Mouse (Mus musculus): ENCODE results near the gene Tmco4. TPM values are rescaled to one million over a fixed set of nuclear protein-coding genes. Genes with fewer than 3 reads are reported as not detected.

Gene Tmco4
- polyA plus RNA-seq, 1 experiment: 0.08 TPM

DNA sequence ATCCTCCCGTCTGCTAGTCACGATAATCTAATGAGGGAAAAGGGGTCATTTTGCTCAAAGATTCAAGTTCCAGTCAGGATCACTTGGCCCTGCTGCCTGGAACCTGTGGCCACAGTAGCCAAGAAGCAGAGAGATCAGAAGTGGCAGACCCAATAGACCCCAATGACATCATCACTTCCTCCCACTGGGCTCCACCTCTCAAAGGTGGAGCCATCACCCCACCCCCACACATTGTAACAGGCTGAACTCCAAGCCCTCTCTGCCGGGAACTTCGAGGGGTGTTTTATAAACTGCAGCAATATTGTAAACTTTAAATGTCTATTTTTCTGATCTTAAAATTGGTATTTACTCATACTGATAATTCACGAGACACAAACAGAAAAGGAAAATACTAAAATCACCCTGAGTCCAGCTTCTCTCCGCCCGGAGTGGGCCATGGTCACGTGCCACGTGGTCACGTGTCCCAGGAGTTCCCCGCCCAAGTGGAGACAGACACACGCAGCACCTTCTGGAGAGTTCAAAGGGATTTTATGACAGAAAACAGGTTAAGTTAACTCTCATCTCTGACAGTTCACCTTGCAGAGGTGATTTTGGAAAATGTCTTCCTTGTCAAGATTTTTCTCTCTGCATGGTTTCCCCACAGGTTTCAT, 8.2 kb downstream of the Tmco4 start:
- TF ChIP-seq TAL1 (IDR thresholded peaks at IDR 0.05; ENCODE audit: low read length) (no peak), GATA1 (IDR thresholded peaks at IDR 0.05; ENCODE audit: low read length) (no peak)

DNA sequence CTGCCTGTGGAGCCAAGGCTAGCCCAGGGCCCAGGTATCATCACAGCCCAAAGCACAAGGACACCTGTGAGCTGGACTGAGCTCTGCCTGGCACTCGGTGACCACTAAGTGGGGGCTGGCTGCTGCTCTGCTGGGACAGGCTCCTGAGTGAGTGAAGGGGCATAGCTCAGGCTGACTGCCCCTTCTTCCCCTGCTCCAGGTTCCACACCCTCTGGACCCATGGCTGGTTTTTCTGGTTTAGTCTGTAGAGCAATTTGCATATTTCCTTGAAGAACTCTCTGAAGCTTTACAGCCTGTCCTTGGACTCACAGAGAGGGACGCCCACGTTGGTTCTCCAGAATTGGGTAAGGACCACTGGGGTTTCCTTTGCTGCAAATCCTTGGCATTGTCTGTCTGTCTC, 10.7 kb downstream of the Tmco4 start:
- no peaks in the 10 kb centered on the region for H3K36me3 ChIP-seq (ENCODE audit: control insufficient read depth)
- H3K27me3 ChIP-seq (ENCODE audit: control insufficient read depth): no peaks in the 10 kb centered on the region
- no peaks in the 10 kb centered on the region for H3K9me3 ChIP-seq (ENCODE audit: control insufficient read depth, low read length)
- TF ChIP-seq GATA1 (IDR thresholded peaks at IDR 0.05; ENCODE audit: low read length) (no peak), TAL1 (IDR thresholded peaks at IDR 0.05; ENCODE audit: low read length) (no peak)
- H3K4me1 ChIP-seq (ENCODE audit: control insufficient read depth): no peaks in the 10 kb centered on the region
- no peak overlapping the region for H3K4me3 ChIP-seq (replicated peaks)

More for the DNA sequence above, 8.2 kb downstream of the Tmco4 start:
- Histone ChIP-seq H3K36me3 (ENCODE audit: control insufficient read depth) (no peaks in the 10 kb centered on the region), H3K4me3 (replicated peaks) (no peak overlapping the region), H3K4me1 (ENCODE audit: control insufficient read depth) (no peaks in the 10 kb centered on the region), H3K27me3 (ENCODE audit: control insufficient read depth) (no peaks in the 10 kb centered on the region), H3K9me3 (ENCODE audit: control insufficient read depth, low read length) (no peaks in the 10 kb centered on the region)

DNA sequence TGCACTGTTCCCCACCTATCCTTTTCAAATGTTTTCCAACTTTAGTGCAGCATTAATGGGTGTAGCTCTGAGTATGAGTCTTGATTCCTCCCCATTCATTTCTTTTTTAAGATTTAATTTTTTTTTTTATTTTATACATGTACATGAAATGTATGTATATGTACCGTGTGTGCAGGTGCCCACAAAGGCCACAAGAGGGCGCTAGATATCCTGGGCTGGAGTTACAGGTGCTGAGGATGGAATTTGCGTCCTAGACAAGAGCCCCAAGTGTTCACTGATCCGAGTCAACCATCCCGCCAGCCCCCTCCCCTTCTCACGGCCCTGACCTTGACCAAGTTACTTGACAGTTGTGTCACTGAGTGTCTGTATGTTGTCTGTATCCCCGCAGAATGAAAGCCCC, 12.1 kb downstream of the Tmco4 start:
- Histone ChIP-seq H3K9me3 (ENCODE audit: control insufficient read depth, low read length) (no peaks in the 10 kb centered on the region), H3K36me3 (ENCODE audit: control insufficient read depth) (no peaks in the 10 kb centered on the region), H3K27me3 (ENCODE audit: control insufficient read depth) (no peaks in the 10 kb centered on the region), H3K4me1 (ENCODE audit: control insufficient read depth) (no peaks in the 10 kb centered on the region), H3K4me3 (replicated peaks) (no peak overlapping the region)
- TF ChIP-seq GATA1 (IDR thresholded peaks at IDR 0.05; ENCODE audit: low read length): no peak
- TF ChIP-seq TAL1 (IDR thresholded peaks at IDR 0.05; ENCODE audit: low read length): no peak

DNA sequence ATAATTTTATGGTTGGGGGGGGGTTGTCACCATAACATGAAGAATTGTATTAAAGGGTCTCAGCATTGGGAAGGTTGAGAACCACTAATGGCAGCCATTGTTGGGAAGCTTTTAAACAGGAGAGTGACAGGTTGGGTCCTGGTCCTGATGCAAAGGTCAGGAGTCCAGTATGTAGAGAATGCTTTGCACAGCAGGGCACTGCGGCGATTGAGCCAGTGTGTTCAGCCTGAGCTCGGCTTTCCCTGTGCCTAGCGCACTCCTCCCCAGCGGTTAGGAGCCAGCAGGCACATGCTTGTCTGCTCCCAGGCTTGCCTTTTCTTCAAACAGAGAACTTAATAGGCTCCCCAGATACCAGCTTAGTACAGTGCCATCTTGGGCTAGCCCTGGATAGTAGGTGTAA, 13.6 kb downstream of the Tmco4 start:
- TF ChIP-seq TAL1 (IDR thresholded peaks at IDR 0.05; ENCODE audit: low read length): no peak
- no peak for TF ChIP-seq GATA1 (IDR thresholded peaks at IDR 0.05; ENCODE audit: low read length)

DNA sequence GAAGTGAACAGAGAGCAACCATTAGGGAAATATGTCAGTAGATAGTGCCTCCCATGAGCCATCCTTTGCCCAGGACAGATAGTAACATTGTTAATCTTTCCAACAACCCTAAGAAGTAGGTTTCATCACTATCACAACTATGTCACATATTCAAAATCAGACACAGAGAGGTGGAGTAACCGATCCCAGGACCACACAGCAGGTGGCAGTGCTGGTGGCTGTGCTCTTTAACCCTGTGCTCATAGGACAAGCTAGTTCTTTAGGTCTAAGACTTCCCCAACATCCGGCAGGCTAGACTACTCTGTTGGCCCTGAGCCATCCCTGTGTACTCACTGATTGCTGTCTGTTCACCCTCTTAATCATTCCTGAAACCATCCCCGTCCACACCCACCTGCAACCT, 21.7 kb downstream of the Tmco4 start:
- H3K27me3 ChIP-seq (ENCODE audit: control insufficient read depth): no peaks in the 10 kb centered on the region
- no peak for TF ChIP-seq GATA1 (IDR thresholded peaks at IDR 0.05; ENCODE audit: low read length)
- no peak for TF ChIP-seq TAL1 (IDR thresholded peaks at IDR 0.05; ENCODE audit: low read length)
- H3K9me3 ChIP-seq (ENCODE audit: control insufficient read depth, low read length): peaks cover 2% of the 10 kb centered on the region; the same call in 1 of the 2 replicates
- no peak overlapping the region for H3K4me3 ChIP-seq (replicated peaks)
- H3K4me1 ChIP-seq (ENCODE audit: control insufficient read depth): no peaks in the 10 kb centered on the region
- H3K36me3 ChIP-seq (ENCODE audit: control insufficient read depth): peaks cover 2% of the 10 kb centered on the region; the same call in 1 of the 2 replicates

More for the DNA sequence above, 13.6 kb downstream of the Tmco4 start:
- Histone ChIP-seq H3K27me3 (ENCODE audit: control insufficient read depth) (no peaks in the 10 kb centered on the region), H3K9me3 (ENCODE audit: control insufficient read depth, low read length) (no peaks in the 10 kb centered on the region), H3K4me3 (replicated peaks) (no peak overlapping the region), H3K36me3 (ENCODE audit: control insufficient read depth) (no peaks in the 10 kb centered on the region), H3K4me1 (ENCODE audit: control insufficient read depth) (no peaks in the 10 kb centered on the region)

DNA sequence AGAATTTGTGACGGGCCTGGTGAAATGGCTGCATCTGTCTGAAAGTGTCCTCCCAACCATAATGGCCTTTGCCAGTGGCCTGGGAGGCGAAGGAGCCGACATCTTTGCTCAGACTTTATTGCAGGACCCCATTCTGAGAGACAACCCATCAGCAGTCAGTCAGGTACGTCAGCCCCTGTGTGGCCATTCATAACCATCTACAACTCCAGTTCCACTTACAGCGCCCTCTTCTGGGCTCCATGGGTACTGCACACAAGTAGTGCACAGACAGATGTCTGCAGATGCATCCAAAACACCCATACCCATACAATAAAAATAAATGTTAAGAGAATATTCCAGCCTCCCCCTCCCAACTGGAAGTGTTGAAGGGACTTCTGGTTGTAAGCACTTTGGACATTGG, 23.7 kb downstream of the Tmco4 start:
- TF ChIP-seq TAL1 (IDR thresholded peaks at IDR 0.05; ENCODE audit: low read length) (no peak), GATA1 (IDR thresholded peaks at IDR 0.05; ENCODE audit: low read length) (no peak)
- Histone ChIP-seq H3K4me1 (ENCODE audit: control insufficient read depth) (no peaks in the 10 kb centered on the region), H3K27me3 (ENCODE audit: control insufficient read depth) (no peaks in the 10 kb centered on the region), H3K36me3 (ENCODE audit: control insufficient read depth) (peaks cover 2% of the 10 kb centered on the region; the same call in 1 of the 2 replicates), H3K9me3 (ENCODE audit: control insufficient read depth, low read length) (peaks cover 2% of the 10 kb centered on the region; the same call in 1 of the 2 replicates), H3K4me3 (replicated peaks) (no peak overlapping the region)

DNA sequence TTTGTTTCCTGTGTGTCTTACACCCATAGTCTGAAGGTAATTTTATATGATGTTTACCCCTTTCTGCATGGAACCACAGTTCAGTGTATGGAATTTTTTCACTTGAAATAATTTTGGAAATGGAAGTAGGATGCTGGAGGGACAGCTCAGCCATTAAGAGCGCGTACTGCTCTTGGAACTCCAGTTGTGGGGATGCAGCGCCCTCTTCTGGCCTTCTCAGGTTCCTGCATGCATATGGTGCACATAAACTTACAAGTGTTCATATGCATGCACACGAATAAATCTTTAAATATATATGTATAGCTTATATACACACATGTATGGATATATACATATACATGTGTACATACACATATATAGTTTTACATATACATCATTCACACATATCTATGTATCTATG, 24.4 kb downstream of the Tmco4 start:
- Histone ChIP-seq H3K27me3 (ENCODE audit: control insufficient read depth) (no peaks in the 10 kb centered on the region), H3K4me1 (ENCODE audit: control insufficient read depth) (no peaks in the 10 kb centered on the region), H3K4me3 (replicated peaks) (no peak overlapping the region), H3K36me3 (ENCODE audit: control insufficient read depth) (peaks cover 2% of the 10 kb centered on the region; the same call in 1 of the 2 replicates), H3K9me3 (ENCODE audit: control insufficient read depth, low read length) (peaks cover 2% of the 10 kb centered on the region; the same call in 1 of the 2 replicates)
- TF ChIP-seq GATA1 (IDR thresholded peaks at IDR 0.05; ENCODE audit: low read length) (no peak), TAL1 (IDR thresholded peaks at IDR 0.05; ENCODE audit: low read length) (no peak)

DNA sequence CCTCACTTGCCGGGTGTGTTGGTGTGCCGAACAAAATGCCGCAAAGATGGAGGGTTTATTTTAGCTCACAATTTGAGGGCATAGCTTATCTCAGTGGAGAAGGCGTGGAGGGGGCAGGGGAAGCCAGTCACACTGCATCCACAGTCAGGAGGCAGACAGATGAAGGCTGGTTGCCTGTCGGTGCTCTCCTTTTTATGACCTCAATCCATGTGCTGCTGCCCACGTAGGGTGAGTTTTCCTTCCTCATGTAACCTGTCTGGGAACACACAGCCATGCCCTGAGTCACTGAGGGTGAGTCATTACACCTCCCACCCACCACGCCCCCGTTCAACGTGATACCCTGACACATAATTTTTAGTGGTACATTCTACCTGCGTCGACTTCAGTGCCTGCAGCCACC, 25.9 kb downstream of the Tmco4 start:
- H3K9me3 ChIP-seq (ENCODE audit: control insufficient read depth, low read length): peaks cover 2% of the 10 kb centered on the region; the same call in 1 of the 2 replicates
- peaks cover 2% of the 10 kb centered on the region; the same call in 1 of the 2 replicates for H3K36me3 ChIP-seq (ENCODE audit: control insufficient read depth)
- TF ChIP-seq GATA1 (IDR thresholded peaks at IDR 0.05; ENCODE audit: low read length) (no peak), TAL1 (IDR thresholded peaks at IDR 0.05; ENCODE audit: low read length) (no peak)
- H3K4me3 ChIP-seq (replicated peaks): no peak overlapping the region
- no peaks in the 10 kb centered on the region for H3K4me1 ChIP-seq (ENCODE audit: control insufficient read depth)
- no peaks in the 10 kb centered on the region for H3K27me3 ChIP-seq (ENCODE audit: control insufficient read depth)

DNA sequence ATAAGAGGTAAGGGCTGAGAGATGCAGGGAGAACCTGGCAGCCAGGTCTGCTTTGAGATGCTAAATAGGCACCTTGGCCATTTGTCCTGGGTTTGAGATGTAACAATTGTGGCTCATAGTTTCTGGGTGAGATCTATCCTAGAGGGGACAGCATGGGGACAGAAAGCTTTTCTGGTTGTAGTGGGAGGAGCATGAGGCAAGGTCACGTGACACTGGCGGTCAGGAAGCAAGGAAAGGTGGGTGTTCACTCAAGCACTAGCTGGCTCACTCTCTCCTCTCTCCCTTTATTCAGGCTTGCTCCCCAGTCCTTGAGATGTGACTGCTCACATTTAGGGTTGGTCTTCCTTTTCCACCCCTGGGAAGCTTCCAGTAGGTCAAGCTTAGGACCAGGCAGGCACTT, 28.3 kb downstream of the Tmco4 start:
- H3K36me3 ChIP-seq (ENCODE audit: control insufficient read depth): peaks cover 2% of the 10 kb centered on the region; the same call in 1 of the 2 replicates
- no peaks in the 10 kb centered on the region for H3K27me3 ChIP-seq (ENCODE audit: control insufficient read depth)
- H3K4me3 ChIP-seq (replicated peaks): no peak overlapping the region
- TF ChIP-seq GATA1 (IDR thresholded peaks at IDR 0.05; ENCODE audit: low read length): no peak
- TF ChIP-seq TAL1 (IDR thresholded peaks at IDR 0.05; ENCODE audit: low read length): no peak
- H3K9me3 ChIP-seq (ENCODE audit: control insufficient read depth, low read length): peaks cover 2% of the 10 kb centered on the region; the same call in 1 of the 2 replicates
- H3K4me1 ChIP-seq (ENCODE audit: control insufficient read depth): no peaks in the 10 kb centered on the region

All from erythroblast, embryonic 14.5 days (primary cell).